Mouse (Mus musculus): ENCODE data around the gene Lypd6b. TPM values are rescaled to one million over a fixed set of nuclear protein-coding genes. Genes with fewer than 3 reads are reported as not detected.

Lypd6b gene
- polyA plus RNA-seq, 1 experiment, result 1.5 TPM

DNA sequence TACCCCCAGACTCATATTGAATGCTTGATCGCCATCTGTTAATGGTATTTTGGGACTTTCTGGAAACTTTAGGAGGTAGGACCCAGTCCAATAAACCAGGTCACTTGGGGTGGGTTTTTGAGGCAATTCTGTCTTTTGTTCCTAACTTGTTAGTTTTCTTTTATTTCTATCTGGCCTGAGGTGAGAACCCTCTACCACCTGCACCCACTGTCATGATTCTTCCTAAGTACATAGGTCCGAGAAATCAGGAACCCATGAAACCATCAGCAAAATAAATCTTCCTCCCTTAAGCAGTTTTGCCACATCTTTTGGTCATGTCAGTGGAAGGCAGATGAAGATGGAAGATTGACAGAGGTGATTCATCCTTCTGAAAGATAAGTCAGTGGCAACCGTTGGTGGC, 192.5 kb downstream of the Lypd6b start:
- H3K4me3 ChIP-seq (ENCODE audit: insufficient read depth, low read depth, low read length), result no peak overlapping the region
- H3K4me1 ChIP-seq (ENCODE audit: control insufficient read depth, insufficient read depth, low read length), result no peaks in the 10 kb centered on the region
- no peak for DNase-seq
- 84% methylated on average over 3 of the region's 3 CpGs for WGBS
- TF ChIP-seq CTCF (conservative IDR thresholded peaks at IDR 0.05; ENCODE audit: insufficient read depth, insufficient read length, low read depth, low read length), result no peak
- TF ChIP-seq POLR2A (IDR thresholded peaks at IDR 0.05; ENCODE audit: low read depth, low read length), result no peak
- H3K27me3 ChIP-seq (replicated peaks; ENCODE audit: control insufficient read depth, insufficient read depth, low read length), result no peaks in the 10 kb centered on the region
- no peak overlapping the region for H3K27ac ChIP-seq (ENCODE audit: insufficient read depth, low read depth, low read length)
- no peaks in the 10 kb centered on the region for H3K36me3 ChIP-seq (ENCODE audit: control insufficient read depth, insufficient read depth, low read length)

DNA sequence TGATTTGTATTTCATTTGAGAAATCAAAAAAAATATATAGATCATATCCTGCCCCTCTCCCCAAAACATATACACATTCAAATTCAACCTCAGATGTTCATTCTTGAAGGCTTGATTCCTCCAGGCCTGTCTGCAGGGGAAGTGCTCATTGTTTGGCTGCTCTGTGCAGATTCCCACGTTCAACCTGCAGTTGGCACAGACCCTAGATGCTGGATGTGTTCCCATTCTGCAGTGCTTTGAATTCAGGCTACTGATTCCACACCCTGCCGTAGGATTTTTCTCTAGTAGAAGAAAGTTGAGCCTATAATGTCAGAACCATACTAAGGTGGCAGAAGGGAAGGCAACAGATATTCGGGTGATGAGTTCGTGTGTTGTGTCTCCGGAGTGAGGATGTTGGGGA, 195.5 kb downstream of the Lypd6b start:
- 70% methylated on average over 5 of the region's 5 CpGs for WGBS

DNA sequence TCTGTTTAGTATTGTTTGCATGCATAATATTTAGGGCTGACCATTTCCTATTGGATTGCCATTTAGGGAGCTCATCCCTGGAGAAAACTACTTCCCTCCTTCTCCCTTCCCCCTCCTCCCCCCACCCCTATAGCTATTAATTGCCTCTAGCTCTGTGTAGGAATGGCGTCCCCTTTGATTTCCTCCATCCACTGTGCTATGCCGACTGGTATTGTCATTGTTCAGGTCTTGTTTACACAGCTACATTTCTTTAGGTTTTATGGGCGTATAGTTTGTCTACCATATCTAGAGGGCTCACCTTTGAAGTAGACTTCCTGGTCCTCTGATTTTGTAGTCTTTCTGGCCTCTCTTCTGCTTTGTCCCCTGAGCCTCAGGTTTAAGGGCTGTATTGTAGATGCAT, 197.3 kb downstream of the Lypd6b start:
- H3K27me3 ChIP-seq (replicated peaks; ENCODE audit: control insufficient read depth, insufficient read depth, low read length), result no peaks in the 10 kb centered on the region
- no peak overlapping the region for H3K27ac ChIP-seq (ENCODE audit: insufficient read depth, low read depth, low read length)
- H3K36me3 ChIP-seq (ENCODE audit: control insufficient read depth, insufficient read depth, low read length), result no peaks in the 10 kb centered on the region
- TF ChIP-seq CTCF (conservative IDR thresholded peaks at IDR 0.05; ENCODE audit: insufficient read depth, insufficient read length, low read depth, low read length), result no peak
- no peak for TF ChIP-seq POLR2A (IDR thresholded peaks at IDR 0.05; ENCODE audit: low read depth, low read length)
- H3K4me3 ChIP-seq (ENCODE audit: insufficient read depth, low read depth, low read length), result no peak overlapping the region
- DNase-seq, result no peak
- H3K4me1 ChIP-seq (ENCODE audit: control insufficient read depth, insufficient read depth, low read length), result no peaks in the 10 kb centered on the region
- 63% methylated on average over 3 of the region's 3 CpGs for WGBS

More for the DNA sequence above, 195.5 kb downstream of the Lypd6b start:
- no peaks in the 10 kb centered on the region for H3K4me1 ChIP-seq (ENCODE audit: control insufficient read depth, insufficient read depth, low read length)
- no peaks in the 10 kb centered on the region for H3K36me3 ChIP-seq (ENCODE audit: control insufficient read depth, insufficient read depth, low read length)
- TF ChIP-seq POLR2A (IDR thresholded peaks at IDR 0.05; ENCODE audit: low read depth, low read length) (no peak), CTCF (conservative IDR thresholded peaks at IDR 0.05; ENCODE audit: insufficient read depth, insufficient read length, low read depth, low read length) (no peak)
- DNase-seq, result no peak
- no peak overlapping the region for H3K4me3 ChIP-seq (ENCODE audit: insufficient read depth, low read depth, low read length)
- no peaks in the 10 kb centered on the region for H3K27me3 ChIP-seq (replicated peaks; ENCODE audit: control insufficient read depth, insufficient read depth, low read length)
- no peak overlapping the region for H3K27ac ChIP-seq (ENCODE audit: insufficient read depth, low read depth, low read length)

DNA sequence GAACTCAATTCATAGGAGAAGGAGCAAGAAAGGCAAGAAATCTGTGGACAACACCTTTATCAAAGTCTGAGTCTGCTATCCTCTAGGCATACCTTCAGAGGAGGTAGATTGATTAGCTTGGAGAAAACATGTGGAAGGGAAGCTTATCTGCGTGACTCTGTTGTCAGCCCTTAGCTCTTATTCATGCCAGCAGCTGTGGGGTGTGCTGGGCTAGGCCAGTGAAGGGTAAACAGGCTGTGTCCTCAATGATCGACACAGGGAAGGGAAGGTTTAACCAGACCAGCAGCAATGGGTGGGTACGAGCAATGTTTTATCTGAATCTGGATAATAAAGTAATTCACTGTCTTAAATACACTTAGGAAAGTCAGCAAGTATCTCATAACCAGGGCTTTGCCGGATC, 208.4 kb downstream of the Lypd6b start:
- Histone ChIP-seq H3K4me1 (ENCODE audit: control insufficient read depth, insufficient read depth, low read length) (no peaks in the 10 kb centered on the region), H3K27me3 (replicated peaks; ENCODE audit: control insufficient read depth, insufficient read depth, low read length) (no peaks in the 10 kb centered on the region), H3K36me3 (ENCODE audit: control insufficient read depth, insufficient read depth, low read length) (no peaks in the 10 kb centered on the region), H3K27ac (ENCODE audit: insufficient read depth, low read depth, low read length) (no peak overlapping the region), H3K4me3 (ENCODE audit: insufficient read depth, low read depth, low read length) (no peak overlapping the region)
- no peak for DNase-seq
- TF ChIP-seq CTCF (conservative IDR thresholded peaks at IDR 0.05; ENCODE audit: insufficient read depth, insufficient read length, low read depth, low read length) (no peak), POLR2A (IDR thresholded peaks at IDR 0.05; ENCODE audit: low read depth, low read length) (no peak)
- WGBS, result 85% methylated on average over 4 of the region's 4 CpGs

DNA sequence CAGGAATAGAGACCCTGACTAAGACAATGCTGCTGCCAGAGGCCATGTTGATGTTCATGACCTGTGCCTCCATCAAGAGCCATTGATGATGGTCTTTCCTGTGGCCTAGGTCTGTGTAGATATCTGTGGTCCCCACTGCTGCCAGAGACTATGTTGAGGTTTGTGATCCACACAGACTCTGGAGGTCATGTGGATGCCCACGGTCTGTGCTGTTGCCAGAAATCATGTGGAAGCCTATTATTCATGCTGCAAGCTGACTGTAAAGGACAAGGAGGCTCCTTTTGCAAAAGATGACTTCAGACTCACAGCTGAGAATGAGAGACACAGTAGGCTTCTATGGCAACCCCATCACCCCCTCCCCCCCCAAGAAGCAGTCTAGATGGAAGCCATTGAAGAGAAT, 209.7 kb downstream of the Lypd6b start:
- no peak for DNase-seq

More for the DNA sequence above, 209.7 kb downstream of the Lypd6b start:
- Histone ChIP-seq H3K27ac (ENCODE audit: insufficient read depth, low read depth, low read length) (no peak overlapping the region), H3K4me3 (ENCODE audit: insufficient read depth, low read depth, low read length) (no peak overlapping the region), H3K27me3 (replicated peaks; ENCODE audit: control insufficient read depth, insufficient read depth, low read length) (no peaks in the 10 kb centered on the region), H3K36me3 (ENCODE audit: control insufficient read depth, insufficient read depth, low read length) (no peaks in the 10 kb centered on the region), H3K4me1 (ENCODE audit: control insufficient read depth, insufficient read depth, low read length) (no peaks in the 10 kb centered on the region)
- 85% methylated on average over 1 of the region's 1 CpGs for WGBS
- TF ChIP-seq POLR2A (IDR thresholded peaks at IDR 0.05; ENCODE audit: low read depth, low read length) (no peak), CTCF (conservative IDR thresholded peaks at IDR 0.05; ENCODE audit: insufficient read depth, insufficient read length, low read depth, low read length) (no peak)

Other genes with a start within 250 kb of the Lypd6b start
- 0.45 and 0.58 TPM in 2 replicates for gene Kif5c, start 168.4 kb upstream of the Lypd6b start, polyA plus RNA-seq (2012; rRNA removed)

All from kidney, adult 2 months (tissue).